Mouse (Mus musculus) ES-Bruce4 (cell line): Measurements from ENCODE around the gene Foxc1.

ENCODE experiments used
- CTCF ChIP-seq: IDR thresholded peaks from one replicate; pipeline ENCODE4 v1.8.1; 2011; ENCODE audit warnings: low read depth, low read length
- POLR2A ChIP-seq: IDR thresholded peaks from one replicate; pipeline ENCODE4 v1.8.1; 2011; ENCODE audit warnings: low read length; ENCODE audit not compliant: insufficient read depth

DNA sequence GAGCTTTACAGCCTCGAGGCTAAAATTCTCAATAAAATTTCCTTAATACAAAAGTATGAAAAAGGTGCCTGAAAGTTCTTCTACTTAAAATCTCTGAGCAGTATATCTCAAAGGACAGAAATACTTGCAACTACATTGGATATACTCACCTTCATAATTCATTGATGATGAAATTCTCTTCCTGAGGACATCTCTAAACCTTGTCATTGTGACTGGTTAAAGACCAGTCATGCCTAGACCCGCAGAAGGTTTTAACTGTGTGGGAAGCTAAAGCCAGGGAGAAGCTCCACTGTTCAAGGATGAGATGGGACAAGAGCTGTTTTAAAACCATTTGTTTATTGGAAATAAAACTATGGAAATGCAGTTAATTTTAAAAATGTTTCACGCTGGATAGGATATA is 26.1 kb upstream of the Foxc1 start:
- TF ChIP-seq POLR2A, result no peak
- TF ChIP-seq CTCF, result no peak
